Mouse (Mus musculus): ENCODE data around the gene Mrps18c. TPM values are rescaled to one million over a fixed set of nuclear protein-coding genes. Genes with fewer than 3 reads are reported as not detected.

Gene Mrps18c
- polyA plus RNA-seq, 1 experiment from 2014 or later = 168 TPM

GRCm38 (mm10) chr5:100837907-100838306 is 39.5 kb downstream of the Mrps18c start:
- Histone ChIP-seq H3K36me3 (ENCODE audit: control insufficient read depth, insufficient read depth, low read length) (no peaks in the 10 kb centered on the region), H3K9ac (ENCODE audit: low read depth, low read length) (no peak overlapping the region), H3K9me3 (ENCODE audit: control insufficient read depth, low read length) (peaks cover 9% of the 10 kb centered on the region; the same call in 1 of the 2 replicates), H3K4me2 (replicated peaks; ENCODE audit: low read depth, low read length) (no peak overlapping the region), H3K27ac (ENCODE audit: low read depth, low read length) (no peak overlapping the region), H3K27me3 (ENCODE audit: control insufficient read depth, insufficient read depth, low read length) (no peaks in the 10 kb centered on the region), H3K4me3 (ENCODE audit: low read length) (no peak overlapping the region), H3K4me1 (ENCODE audit: control insufficient read depth, insufficient read depth, low read length) (no peaks in the 10 kb centered on the region)
- ATAC-seq (ENCODE audit: low FRiP score, low TSS enrichment) = no peak
- WGBS = 85% methylated on average over 7 of the region's 7 CpGs

GRCm38 (mm10) chr5:100844485-100844884 is 46.1 kb downstream of the Mrps18c start:
- Histone ChIP-seq H3K36me3 (ENCODE audit: control insufficient read depth, insufficient read depth, low read length) (no peaks in the 10 kb centered on the region), H3K27ac (ENCODE audit: low read depth, low read length) (no peak overlapping the region), H3K9ac (ENCODE audit: low read depth, low read length) (no peak overlapping the region), H3K4me1 (ENCODE audit: control insufficient read depth, insufficient read depth, low read length) (0 out of 2 replicates have a peak, but pooled peaks cover 5% of the 10 kb centered on the region), H3K27me3 (ENCODE audit: control insufficient read depth, insufficient read depth, low read length) (peaks cover 28% of the 10 kb centered on the region), H3K4me3 (ENCODE audit: low read length) (no peak overlapping the region), H3K9me3 (ENCODE audit: control insufficient read depth, low read length) (peaks cover 9% of the 10 kb centered on the region; the same call in 1 of the 2 replicates), H3K4me2 (replicated peaks; ENCODE audit: low read depth, low read length) (no peak overlapping the region)
- ATAC-seq (ENCODE audit: low FRiP score, low TSS enrichment) = no peak
- WGBS = 49% methylated on average over 3 of the region's 3 CpGs

GRCm38 (mm10) chr5:100845485-100845847 is 47.0 kb downstream of the Mrps18c start, which contains the start of gene Gpat3:
TSS of gene Gpat3 (plus strand) at chr5:100845713.
- Histone ChIP-seq H3K9ac (ENCODE audit: low read depth, low read length) (peak within 1 kb of the TSS; percentile 54), H3K36me3 (ENCODE audit: control insufficient read depth, insufficient read depth, low read length) (no peaks in the 10 kb centered on the region), H3K27ac (ENCODE audit: low read depth, low read length) (no peak within 1 kb of the TSS), H3K4me2 (replicated peaks; ENCODE audit: low read depth, low read length) (peak within 1 kb of the TSS; percentile 93), H3K4me3 (ENCODE audit: low read length) (peak within 1 kb of the TSS; percentile 52), H3K27me3 (ENCODE audit: control insufficient read depth, insufficient read depth, low read length) (peaks cover 28% of the 10 kb centered on the region), H3K9me3 (ENCODE audit: control insufficient read depth, low read length) (peaks cover 9% of the 10 kb centered on the region; the same call in 1 of the 2 replicates), H3K4me1 (ENCODE audit: control insufficient read depth, insufficient read depth, low read length) (0 out of 2 replicates have a peak, but pooled peaks cover 5% of the 10 kb centered on the region)
- ATAC-seq (ENCODE audit: low FRiP score, low TSS enrichment) = peak; percentile 45; the same call in 1 of the 2 replicates
- under 1% methylated on average over 16 of the region's 16 CpGs for WGBS

GRCm38 (mm10) chr5:100845848-100846598 is 47.6 kb downstream of the Mrps18c start:
- peak; percentile 79 for ATAC-seq (ENCODE audit: low FRiP score, low TSS enrichment)
- Histone ChIP-seq H3K27me3 (ENCODE audit: control insufficient read depth, insufficient read depth, low read length) (peaks cover 28% of the 10 kb centered on the region), H3K4me1 (ENCODE audit: control insufficient read depth, insufficient read depth, low read length) (0 out of 2 replicates have a peak, but pooled peaks cover 5% of the 10 kb centered on the region), H3K36me3 (ENCODE audit: control insufficient read depth, insufficient read depth, low read length) (no peaks in the 10 kb centered on the region), H3K4me2 (replicated peaks; ENCODE audit: low read depth, low read length) (peak overlapping the region; percentile 93), H3K27ac (ENCODE audit: low read depth, low read length) (no peak overlapping the region), H3K9me3 (ENCODE audit: control insufficient read depth, low read length) (peaks cover 9% of the 10 kb centered on the region; the same call in 1 of the 2 replicates), H3K9ac (ENCODE audit: low read depth, low read length) (peak overlapping the region; percentile 54), H3K4me3 (ENCODE audit: low read length) (peak overlapping the region; percentile 52)
- whole genome bisulfite sequencing = under 1% methylated on average over 51 of the region's 52 CpGs

- H3K4me1 ChIP-seq (ENCODE audit: control insufficient read depth, insufficient read depth, low read length) = 0 out of 2 replicates have a peak, but pooled peaks cover 5% of the 10 kb centered on the region
- peak overlapping the region; percentile 52 for H3K4me3 ChIP-seq (ENCODE audit: low read length)
- peak overlapping the region; percentile 54 for H3K9ac ChIP-seq (ENCODE audit: low read depth, low read length)
- peaks cover 8% of the 10 kb centered on the region; the same call in 1 of the 2 replicates for H3K9me3 ChIP-seq (ENCODE audit: control insufficient read depth, low read length)
- ATAC-seq (ENCODE audit: low FRiP score, low TSS enrichment) = 0 out of 2 replicates have a peak, but pooled peaks have one; percentile 14
- no peaks in the 10 kb centered on the region for H3K36me3 ChIP-seq (ENCODE audit: control insufficient read depth, insufficient read depth, low read length)
- H3K27ac ChIP-seq (ENCODE audit: low read depth, low read length) = no peak overlapping the region
- H3K4me2 ChIP-seq (replicated peaks; ENCODE audit: low read depth, low read length) = peak overlapping the region; percentile 93
- peaks cover 28% of the 10 kb centered on the region for H3K27me3 ChIP-seq (ENCODE audit: control insufficient read depth, insufficient read depth, low read length)
- WGBS = under 1% methylated on average over 22 of the region's 22 CpGs
These were observed 48.1 kb downstream of the Mrps18c start for GRCm38 (mm10) chr5:100846599-100846920.

- 8% methylated on average over 2 of the region's 2 CpGs for WGBS
- H3K9me3 ChIP-seq (ENCODE audit: control insufficient read depth, low read length) = peaks cover 2% of the 10 kb centered on the region; the same call in 1 of the 2 replicates
- no peak; the same call in 1 of the 2 replicates for ATAC-seq (ENCODE audit: low FRiP score, low TSS enrichment)
- peak overlapping the region; percentile 93 for H3K4me2 ChIP-seq (replicated peaks; ENCODE audit: low read depth, low read length)
- peaks cover 28% of the 10 kb centered on the region for H3K27me3 ChIP-seq (ENCODE audit: control insufficient read depth, insufficient read depth, low read length)
- 0 out of 2 replicates have a peak, but pooled peaks cover 5% of the 10 kb centered on the region for H3K4me1 ChIP-seq (ENCODE audit: control insufficient read depth, insufficient read depth, low read length)
- H3K36me3 ChIP-seq (ENCODE audit: control insufficient read depth, insufficient read depth, low read length) = no peaks in the 10 kb centered on the region
- no peak overlapping the region; the same call in 1 of the 2 replicates for H3K4me3 ChIP-seq (ENCODE audit: low read length)
- H3K27ac ChIP-seq (ENCODE audit: low read depth, low read length) = no peak overlapping the region
- no peak overlapping the region for H3K9ac ChIP-seq (ENCODE audit: low read depth, low read length)
These were observed 48.7 kb downstream of the Mrps18c start for GRCm38 (mm10) chr5:100847143-100847542.

GRCm38 (mm10) chr5:100853963-100854362 is 55.5 kb downstream of the Mrps18c start:
- Histone ChIP-seq H3K36me3 (ENCODE audit: control insufficient read depth, insufficient read depth, low read length) (no peaks in the 10 kb centered on the region), H3K4me3 (ENCODE audit: low read length) (no peak overlapping the region), H3K4me1 (ENCODE audit: control insufficient read depth, insufficient read depth, low read length) (no peaks in the 10 kb centered on the region), H3K27me3 (ENCODE audit: control insufficient read depth, insufficient read depth, low read length) (no peaks in the 10 kb centered on the region), H3K9me3 (ENCODE audit: control insufficient read depth, low read length) (no peaks in the 10 kb centered on the region), H3K27ac (ENCODE audit: low read depth, low read length) (no peak overlapping the region), H3K4me2 (replicated peaks; ENCODE audit: low read depth, low read length) (no peak overlapping the region), H3K9ac (ENCODE audit: low read depth, low read length) (no peak overlapping the region)
- no peak for ATAC-seq (ENCODE audit: low FRiP score, low TSS enrichment)
- WGBS = 77% methylated on average over 4 of the region's 4 CpGs

Measured in kidney, embryonic 14.5 days (tissue).